Mouse (Mus musculus) heart, postnatal 36 days (tissue): Measurements from ENCODE around the gene Necab3. TPM values are rescaled to one million over a fixed set of nuclear protein-coding genes. Genes with fewer than 3 reads are reported as not detected.

Experiments used
- DNase-seq, 2 experiments: peaks; one replicate each; pipeline ENCODE4 v3.0.0; 2021 to 2022
- intact Hi-C: fragments of 180-260 bp; cut with DNase I; formaldehyde crosslinking; loops from one replicate; pipeline ENCODE4 v1.15.1; 2025
- total RNA-seq, 2 experiments: library from RNA; stranded (reverse); gene quantifications; 2 replicates each; pipeline ENCODE4 v1.2.3; 2021

Necab3 gene
- total RNA-seq, 2 experiments from 2014 or later, result 0.14 to 0.47 TPM

DNA sequence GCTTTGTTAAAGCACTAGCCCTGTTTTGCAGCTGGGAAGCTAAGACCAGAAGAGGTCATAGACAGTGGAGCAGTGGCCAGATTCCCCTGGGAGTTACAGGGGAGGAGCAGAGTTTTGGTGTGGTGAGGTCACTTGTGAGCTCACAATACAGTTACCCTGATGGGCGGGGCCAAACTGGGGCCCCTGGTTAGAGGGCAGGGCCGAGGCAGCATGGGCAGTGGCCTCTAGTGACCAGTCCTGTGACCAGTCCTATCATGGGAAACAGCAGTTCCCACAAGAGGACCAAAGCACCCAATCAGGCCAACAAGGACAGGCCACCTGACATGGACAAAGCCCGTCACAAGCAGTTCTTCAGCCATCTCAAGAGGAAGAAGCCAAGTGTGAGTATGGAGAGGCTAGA lies 10.0 kb downstream of the Necab3 start:
- intact Hi-C loops, result no loop called here
- no peak for DNase-seq

DNA sequence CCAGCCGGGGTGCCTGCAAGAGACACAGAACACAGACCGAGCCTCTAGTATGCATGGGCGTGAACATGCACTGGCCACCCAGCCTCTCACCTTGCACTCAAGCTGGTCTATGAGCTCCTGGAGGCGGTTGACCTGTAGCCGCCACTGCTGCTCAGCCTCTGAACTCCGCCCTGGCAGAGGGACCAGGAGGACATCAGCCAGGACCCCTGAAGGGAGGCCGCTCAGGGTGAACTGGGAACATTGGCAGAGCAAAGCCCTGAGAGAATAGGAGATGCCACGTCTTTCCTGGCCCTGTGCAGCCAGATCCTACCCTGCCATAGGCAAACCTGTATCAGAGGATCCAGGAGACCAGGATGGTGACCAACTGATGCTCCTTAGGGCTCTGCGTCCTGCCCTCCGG lies 12.0 kb downstream of the Necab3 start, which contains the start of gene 1700003F12Rik:
1700003F12Rik (plus strand) TSS at position 375 of the 400 bp plus-strand sequence.
- DNase-seq, result no peak
- intact Hi-C loops, result no loop called here

DNA sequence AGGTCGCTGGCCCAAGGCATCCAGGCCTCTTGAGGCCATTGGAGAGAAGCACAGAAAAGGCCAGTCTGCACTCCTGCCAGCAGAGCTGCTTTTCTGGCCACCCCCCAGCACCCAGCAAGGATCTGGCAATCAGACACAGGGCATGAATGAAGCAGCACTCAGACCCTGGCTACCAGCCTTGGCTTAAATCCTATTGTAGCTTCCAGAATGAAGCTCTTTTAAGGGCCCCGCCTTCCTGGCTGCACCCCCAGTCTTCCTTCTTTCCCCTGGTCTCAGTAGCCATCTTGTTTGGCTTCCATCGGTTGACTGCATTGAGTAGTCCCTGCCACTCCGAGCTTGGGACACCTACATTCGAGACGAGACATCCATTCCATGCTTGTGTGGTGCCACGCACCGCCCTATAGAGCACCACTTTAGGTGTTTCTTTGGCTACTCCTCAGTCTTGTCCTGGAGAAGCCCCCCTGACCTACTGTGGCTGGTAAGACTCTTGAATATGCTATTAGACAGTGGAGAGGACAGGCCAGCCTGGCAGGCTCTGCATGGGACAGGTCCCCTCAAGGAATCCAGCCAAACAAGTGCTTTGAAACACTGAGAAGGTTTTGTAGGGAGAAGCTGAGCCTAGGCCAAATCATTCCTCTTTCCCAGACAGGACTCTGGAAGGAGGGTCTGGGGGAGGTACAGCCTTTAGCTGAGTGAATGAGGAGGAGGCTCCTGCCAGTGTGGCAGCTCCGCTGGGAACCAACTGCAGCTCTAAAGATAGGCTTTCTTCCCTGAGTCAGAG lies 14.9 kb downstream of the Necab3 start:
- DNase-seq, result peak; percentile 58 to 66
- intact Hi-C loops, result no loop called here

DNA sequence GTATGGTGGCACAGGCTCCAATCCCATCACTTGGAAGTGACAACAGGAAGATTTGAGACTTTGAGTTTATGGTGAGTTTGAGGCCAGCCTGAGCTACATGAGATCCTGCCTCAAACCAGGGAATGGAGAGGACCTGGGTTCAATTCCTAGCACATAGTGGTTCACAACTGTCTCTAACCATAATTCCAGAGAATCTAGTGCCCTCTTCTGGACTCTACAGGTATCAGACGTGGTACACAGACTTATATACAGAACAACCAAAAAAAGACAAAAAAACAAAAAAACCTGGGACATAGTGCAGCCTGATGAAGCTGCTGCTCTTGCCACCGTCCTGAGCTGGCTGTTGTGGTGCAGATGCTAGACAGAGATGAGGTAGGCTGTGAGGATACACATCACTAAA lies 17.1 kb downstream of the Necab3 start:
- intact Hi-C loops, result no loop called here
- no peak for DNase-seq

DNA sequence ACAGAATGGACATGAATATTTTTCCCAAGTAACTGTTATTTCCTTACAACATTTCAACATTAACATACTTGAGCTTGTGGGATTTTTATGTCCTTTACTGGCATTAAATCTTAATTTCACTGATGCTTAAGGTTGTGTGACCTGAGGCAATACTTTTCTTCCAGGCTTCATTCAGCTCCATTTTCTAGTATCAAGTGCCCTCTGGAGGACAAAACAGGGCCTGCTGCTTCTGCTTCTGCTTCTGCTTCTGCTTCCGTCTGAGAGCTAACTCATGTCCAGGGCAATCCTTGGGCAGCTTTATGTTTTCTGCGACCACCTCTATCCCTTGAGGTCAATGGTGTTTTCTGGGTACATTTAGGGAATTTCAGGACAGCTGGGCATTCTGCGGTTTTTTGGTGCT lies 19.0 kb downstream of the Necab3 start:
- intact Hi-C loops, result loop anchor here (2.0 kb wide), 1 partner anchor 123 kb away; no protein-coding TSS in a partner anchor
- no peak for DNase-seq

DNA sequence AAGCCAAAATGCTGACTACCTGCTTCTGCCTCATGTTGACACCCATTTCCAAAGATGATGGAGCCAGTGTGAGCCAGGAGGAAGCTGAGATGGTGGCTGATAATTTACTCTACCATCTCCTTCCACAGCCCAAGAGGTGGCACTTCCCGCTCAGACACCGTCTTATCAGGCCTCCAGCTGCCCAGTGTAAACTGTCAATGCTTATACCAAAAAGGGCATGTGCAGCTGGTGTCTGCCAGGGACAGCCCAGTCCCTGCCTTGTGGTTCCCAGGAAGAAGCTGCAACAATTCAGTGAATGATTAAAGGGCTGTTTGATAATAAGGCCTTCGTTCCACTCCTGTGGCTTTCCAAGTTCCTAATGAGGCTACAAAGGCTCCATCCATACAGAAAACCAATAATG lies 20.0 kb downstream of the Necab3 start:
- no peak for DNase-seq
- intact Hi-C loops, result loop anchor here (2.0 kb wide), 1 partner anchor 122 kb away; no protein-coding TSS in a partner anchor

DNA sequence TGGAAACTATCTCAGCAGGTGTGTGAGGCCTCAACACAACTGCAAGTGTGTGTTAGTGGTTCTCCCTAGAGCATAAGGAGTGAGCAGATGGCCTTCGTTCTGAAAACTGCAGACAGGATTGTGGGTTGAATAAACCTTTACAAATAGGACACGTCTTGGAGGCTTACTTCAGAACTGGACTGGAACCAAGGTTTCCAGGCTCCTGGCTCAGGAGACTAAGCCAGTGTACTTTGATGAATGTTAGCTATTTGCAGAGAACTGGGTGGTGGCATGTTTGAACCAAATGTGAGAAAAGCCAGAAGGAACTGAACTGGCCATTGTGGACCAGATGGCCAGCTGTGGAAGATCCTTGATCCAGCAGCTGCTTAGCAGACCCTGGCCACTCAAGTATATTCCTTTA lies 20.4 kb downstream of the Necab3 start:
- intact Hi-C loops, result loop anchor here (2.0 kb wide), 1 partner anchor 122 kb away; no protein-coding TSS in a partner anchor
- no peak for DNase-seq

DNA sequence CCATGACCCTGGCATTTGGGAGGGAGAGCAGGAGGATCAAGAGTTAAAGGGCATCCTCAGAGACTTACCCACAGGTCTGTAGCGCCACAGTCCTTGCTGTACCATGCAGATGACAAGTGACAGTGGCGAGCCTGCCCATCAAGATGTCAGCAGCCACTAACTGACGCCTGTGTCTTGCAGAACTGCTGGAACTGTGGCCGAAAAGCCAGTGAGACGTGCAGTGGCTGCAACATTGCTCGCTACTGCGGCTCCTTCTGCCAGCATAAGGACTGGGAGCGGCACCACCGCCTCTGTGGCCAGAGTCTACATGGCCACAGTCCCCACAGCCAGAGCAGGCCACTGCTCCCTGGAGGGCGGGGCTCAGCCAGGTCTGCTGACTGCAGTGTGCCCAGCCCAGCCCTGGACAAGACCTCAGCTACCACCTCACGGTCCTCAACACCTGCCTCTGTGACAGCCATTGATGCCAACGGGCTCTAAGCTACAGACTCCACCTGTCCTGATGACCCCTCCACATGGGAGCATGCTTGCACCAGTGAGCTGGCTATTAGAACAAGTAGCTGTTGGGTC lies 23.9 kb downstream of the Necab3 start:
- intact Hi-C loops, result no loop called here
- DNase-seq, result no peak

DNA sequence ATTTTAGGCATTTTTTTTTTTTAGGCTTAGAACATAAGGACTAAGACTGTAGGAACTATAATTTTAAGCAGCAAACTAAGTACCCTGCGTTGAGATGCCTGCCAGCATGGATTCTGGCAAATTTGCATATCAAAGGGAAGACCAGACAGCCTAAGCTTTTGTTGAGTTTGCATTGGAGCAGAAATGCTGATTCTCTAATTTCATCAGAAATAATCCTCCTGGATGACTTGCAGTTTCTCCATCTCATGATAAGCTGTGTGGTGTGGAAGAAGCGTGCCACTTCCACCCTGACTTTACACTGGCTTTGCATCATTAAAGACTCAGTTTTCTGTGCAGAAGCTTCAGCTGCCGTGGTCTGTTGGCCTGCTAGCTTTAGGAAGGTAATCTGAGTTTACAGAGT lies 25.8 kb downstream of the Necab3 start:
- intact Hi-C loops, result no loop called here
- DNase-seq, result no peak

DNA sequence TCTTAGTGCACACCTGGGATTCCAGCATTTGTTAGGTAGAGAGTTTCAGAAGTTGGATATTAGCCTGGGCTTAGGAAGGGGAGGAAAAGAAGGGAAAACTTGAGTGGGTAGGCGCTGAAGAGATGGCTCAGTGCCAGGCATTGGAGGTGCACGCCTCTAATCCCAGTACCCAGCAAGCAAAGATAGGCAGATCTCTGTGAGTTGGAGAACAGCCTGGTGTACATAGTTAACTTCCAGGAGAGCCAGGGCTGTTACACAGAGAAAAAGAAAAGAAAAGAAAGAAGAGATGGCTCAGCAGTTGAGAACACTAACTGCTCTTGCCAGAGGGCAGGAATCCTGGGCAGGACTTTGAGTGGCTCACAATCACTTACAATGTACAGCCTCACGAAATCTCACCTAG lies 32.2 kb downstream of the Necab3 start:
- intact Hi-C loops, result no loop called here
- DNase-seq, result no peak

DNA sequence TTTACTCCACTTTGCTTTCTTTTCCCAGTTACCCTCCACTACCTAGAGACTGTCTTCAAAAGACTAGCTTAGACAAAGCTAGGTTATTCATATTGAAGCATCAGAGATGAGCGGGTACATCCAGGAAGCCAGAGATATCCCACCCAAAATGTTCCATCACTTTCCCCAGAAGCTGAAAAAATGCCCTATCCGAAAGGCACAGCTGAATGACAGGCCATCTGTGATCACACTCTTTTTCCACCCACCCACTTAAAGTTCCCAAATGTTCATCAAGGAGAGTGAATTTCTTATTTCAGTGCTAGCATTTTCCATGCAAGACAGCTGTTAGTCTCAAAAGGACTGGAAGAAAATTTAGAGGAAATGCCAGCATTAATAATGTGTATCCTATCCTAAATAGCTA lies 33.4 kb downstream of the Necab3 start:
- intact Hi-C loops, result no loop called here

DNA sequence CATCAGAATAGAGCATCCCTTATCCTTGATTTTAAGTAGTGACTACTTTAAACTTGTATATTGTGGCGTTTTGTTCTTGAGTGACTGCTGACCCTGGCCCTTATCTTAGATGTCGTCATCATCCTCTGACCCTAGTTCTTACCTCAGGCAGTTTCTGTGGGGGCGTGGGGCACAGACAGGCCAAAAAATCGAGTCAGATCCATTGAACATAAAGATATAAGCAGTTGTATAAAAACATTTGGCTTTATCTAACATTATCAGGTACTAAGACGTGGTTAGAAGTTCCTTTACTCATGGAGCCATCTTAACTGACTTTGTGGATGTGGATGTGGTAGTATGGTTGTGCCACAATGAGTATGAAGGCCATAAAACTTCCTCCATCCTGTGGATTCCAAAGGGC lies 36.4 kb downstream of the Necab3 start:
- intact Hi-C loops, result no loop called here
- DNase-seq, result no peak

More for the DNA sequence above, 33.4 kb downstream of the Necab3 start:
- DNase-seq, result no peak

DNA sequence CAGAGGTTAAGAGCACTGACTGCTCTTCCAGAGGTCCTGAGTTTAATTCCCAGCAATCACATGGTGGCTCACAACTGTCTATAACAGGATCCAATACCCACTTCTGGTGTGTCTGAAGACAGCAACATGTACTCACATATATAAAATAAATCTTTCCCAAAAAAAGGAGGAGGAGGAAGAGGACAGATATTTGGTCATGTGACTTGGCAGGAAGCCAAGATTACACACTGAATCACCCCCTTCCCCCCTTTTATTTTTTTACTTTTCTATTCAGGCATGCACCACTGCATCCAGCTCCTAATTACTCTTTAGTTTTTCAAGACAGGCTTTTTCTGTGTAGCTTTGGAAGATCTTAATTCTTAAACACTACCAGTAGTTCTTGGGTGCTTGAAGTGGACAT lies 37.2 kb downstream of the Necab3 start:
- no peak for DNase-seq
- intact Hi-C loops, result no loop called here

DNA sequence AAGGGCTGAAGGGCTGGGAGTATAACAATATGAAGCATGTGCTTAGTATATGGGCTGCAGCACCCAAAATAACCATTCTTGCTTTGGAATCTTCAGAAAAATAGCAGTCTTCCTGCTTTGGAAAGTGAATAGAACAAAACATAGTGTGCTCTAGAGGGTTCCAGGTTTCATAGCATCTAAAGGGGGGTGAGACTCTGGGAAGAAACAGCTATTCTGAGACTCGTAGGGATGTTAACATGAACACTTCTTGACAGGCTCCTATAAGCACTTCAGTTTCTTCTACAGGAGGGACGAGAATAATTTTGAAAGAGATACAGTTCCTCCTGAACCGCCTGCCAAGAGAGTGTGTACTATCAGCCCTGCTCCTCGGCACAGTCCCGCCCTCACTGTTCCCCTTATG lies 41.3 kb downstream of the Necab3 start:
- DNase-seq, result no peak
- intact Hi-C loops, result no loop called here

DNA sequence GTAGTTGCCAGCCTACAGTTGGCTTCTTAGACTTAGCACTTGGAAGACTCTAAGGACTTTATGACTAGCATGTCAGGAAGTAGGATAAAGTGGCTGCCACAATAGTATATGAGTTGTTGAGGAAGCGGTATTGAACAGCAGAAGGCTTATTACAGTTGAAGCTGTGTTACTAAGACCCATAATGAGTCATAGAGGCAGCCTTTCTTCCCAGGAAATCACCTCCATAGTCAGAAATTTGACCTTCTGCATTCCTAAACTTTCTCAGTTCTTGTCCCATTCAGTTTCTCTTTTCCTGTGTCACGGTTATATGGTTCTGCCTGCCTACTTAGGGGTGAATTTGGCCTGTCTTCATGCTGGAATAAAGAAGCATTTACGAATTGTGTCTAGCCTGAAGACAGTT lies 41.7 kb downstream of the Necab3 start:
- DNase-seq, result no peak
- intact Hi-C loops, result no loop called here

DNA sequence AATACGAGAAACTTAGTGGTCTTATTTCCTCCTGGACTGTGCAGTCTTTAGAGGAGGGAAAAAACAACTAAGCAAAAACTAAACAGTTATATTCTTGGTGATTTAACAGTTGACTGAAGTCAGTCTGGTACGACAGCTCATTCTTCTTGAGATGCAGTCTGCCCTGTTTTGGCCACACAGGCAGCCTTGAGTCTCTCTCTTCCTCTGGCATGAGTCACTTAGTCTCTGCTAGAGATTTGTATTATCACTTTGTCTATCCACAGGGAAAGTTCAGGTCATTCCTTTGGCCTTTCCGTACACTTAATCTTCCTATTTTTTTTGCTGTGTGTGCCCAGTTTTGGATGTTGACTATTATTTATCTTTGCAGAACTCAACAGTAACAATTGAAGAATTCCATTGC lies 48.5 kb downstream of the Necab3 start:
- intact Hi-C loops, result no loop called here
- no peak for DNase-seq

DNA sequence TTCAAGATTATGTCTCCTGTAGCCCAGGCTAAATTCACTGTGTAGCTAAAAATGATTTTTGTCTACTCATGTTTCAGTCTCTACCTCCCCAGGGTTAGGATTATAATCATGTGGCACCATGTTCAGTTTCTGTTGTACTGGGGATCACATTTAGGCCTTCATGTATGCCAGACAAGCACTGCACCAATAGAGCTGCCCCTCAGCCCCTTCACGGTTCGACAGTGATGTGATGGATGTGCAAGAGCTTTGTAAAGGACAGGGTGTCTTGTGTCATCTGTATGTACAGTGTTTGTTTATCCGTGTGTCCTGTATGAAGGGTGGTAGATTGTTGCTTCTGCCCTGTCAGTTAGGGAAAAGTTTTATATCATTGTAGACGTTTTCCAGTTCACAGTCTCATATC lies 50.2 kb downstream of the Necab3 start:
- DNase-seq, result no peak
- intact Hi-C loops, result no loop called here

DNA sequence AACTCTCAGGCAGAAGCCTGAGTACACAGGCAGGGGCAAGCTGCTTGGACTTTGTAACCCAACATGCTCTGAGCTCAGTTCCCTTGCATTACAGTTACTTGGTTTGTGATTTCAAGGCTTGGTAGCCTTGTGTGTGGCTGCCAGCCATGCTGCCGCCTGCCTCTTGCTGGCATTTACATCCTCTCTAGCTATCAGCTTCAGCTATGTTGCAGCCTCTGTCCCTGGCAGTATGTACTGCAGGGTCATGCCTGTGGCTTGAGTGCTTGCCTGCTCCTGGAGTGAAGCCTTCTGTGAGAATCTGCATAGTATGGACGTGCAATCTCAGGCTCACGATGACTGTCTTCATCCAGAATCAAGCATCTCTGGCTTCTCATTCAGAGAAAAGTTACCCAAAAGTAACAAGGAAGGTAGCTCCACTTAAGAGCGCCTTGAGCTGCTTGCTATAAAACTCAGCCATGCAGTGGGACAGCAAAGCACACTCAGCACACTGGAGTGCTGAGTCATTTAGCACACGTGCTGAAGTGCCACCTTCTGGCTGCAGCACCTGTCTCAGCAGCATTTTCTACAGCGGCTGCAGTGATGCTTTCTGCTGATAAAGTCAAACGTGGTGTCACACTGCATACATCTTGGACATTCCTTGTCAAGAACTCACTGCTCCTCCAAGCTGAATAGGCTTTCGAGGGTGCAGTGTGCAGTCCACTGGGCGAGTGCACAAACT lies 51.0 kb downstream of the Necab3 start:
- peak in 1 of 2 experiments; percentile 7 for DNase-seq
- intact Hi-C loops, result no loop called here

DNA sequence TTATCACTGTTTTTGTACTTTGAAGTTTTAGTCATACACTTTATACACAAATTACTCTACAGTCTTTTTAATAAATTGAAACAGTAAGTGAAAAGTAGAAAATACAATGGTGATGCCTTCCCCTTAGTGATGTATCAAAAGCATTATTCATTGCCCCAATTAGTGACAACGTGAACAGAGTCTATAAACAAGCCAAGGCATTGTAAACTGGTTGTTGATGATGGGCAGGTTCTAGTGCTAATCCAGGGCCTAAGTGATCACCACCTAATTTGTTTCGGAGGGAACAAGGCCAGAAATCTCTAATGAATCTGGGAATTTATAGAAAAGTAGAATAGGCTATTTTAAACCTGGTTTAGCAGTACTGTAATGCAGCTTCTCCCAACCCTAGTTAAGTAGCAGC lies 51.6 kb downstream of the Necab3 start:
- intact Hi-C loops, result no loop called here
- no peak for DNase-seq

DNA sequence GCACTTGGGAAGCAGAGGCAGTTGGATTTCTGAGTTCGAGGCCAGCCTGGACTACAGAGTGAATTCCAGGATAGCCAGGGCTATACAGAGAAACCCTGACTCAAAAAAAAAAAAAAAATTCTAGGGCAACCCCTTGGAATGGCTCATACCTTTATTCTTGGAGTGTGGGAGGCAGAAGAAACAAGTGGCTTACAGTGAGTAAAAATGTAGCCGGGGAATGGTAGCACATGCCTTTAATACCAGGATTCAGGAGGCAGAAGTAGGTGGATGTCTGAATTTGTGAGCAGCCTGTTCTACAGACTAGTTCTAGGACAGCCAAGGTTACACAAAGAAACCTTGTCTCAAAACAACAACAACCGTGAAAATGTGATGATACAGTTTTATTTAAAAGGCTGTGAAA lies 57.9 kb downstream of the Necab3 start:
- intact Hi-C loops, result no loop called here
- no peak for DNase-seq

DNA sequence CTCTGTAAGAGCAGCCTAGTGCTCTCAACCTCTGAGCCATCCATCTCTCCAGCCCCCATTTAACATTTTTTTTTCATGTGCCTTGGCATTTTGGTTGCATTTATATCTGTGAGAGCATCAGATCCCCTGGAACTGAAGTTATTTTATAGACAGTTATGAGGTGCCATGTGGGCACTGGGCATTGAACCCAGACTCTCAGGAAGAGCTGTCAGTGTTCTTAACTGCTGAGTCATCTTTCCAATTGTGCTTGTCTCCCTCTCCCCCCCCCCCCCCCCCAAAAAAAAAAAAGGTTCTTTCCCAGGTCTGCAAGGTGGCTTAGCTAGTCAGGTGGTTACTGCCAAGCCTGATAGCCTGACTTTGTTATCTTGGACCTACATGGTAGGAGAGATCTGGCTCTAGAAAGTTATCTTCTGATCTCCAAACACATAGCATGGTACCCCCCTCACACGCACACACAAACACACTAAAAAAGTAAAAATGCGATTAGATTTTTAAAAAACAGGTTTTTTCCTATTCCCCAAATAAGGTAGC lies 58.9 kb downstream of the Necab3 start:
- DNase-seq, result no peak
- intact Hi-C loops, result no loop called here
